Mouse (Mus musculus): ENCODE measurements around the gene Stam. TPM values are rescaled to one million over a fixed set of nuclear protein-coding genes. Genes with fewer than 3 reads are reported as not detected.

Gene Stam
- polyA plus RNA-seq, 1 experiment: 33.5 TPM

- DNase-seq (ENCODE audit: low spot score): no peak
These were observed 52.5 kb downstream of the Stam start for GRCm38 (mm10) chr2:14126387-14126786.

GRCm38 (mm10) chr2:14127629-14128028, 53.7 kb downstream of the Stam start:
- DNase-seq (ENCODE audit: low spot score): no peak

GRCm38 (mm10) chr2:14130641-14131339, 56.9 kb downstream of the Stam start:
- DNase-seq (ENCODE audit: low spot score): no peak

- DNase-seq (ENCODE audit: low spot score): no peak
These were observed 58.8 kb downstream of the Stam start for GRCm38 (mm10) chr2:14132468-14133326.

GRCm38 (mm10) chr2:14136906-14137305, 63.0 kb downstream of the Stam start:
- DNase-seq (ENCODE audit: low spot score): no peak

GRCm38 (mm10) chr2:14139590-14139989, 65.7 kb downstream of the Stam start:
- no peak for DNase-seq (ENCODE audit: low spot score)

GRCm38 (mm10) chr2:14140044-14140443, 66.1 kb downstream of the Stam start:
- DNase-seq (ENCODE audit: low spot score): no peak

- DNase-seq (ENCODE audit: low spot score): no peak
These were observed 71.4 kb downstream of the Stam start for GRCm38 (mm10) chr2:14145311-14145710.

- DNase-seq (ENCODE audit: low spot score): no peak
These were observed 73.0 kb downstream of the Stam start for GRCm38 (mm10) chr2:14146913-14147312.

- no peak for DNase-seq (ENCODE audit: low spot score)
These were observed 76.9 kb downstream of the Stam start for GRCm38 (mm10) chr2:14150829-14151228.

- no peak for DNase-seq (ENCODE audit: low spot score)
These were observed 78.0 kb downstream of the Stam start for GRCm38 (mm10) chr2:14151854-14152253.

- DNase-seq (ENCODE audit: low spot score): no peak
These were observed 85.1 kb downstream of the Stam start for GRCm38 (mm10) chr2:14159047-14159446.

GRCm38 (mm10) chr2:14159756-14160155, 85.9 kb downstream of the Stam start:
- DNase-seq (ENCODE audit: low spot score): no peak

- DNase-seq (ENCODE audit: low spot score): no peak
These were observed 90.6 kb downstream of the Stam start for GRCm38 (mm10) chr2:14164459-14165030.

- DNase-seq (ENCODE audit: low spot score): no peak
These were observed 91.2 kb downstream of the Stam start for GRCm38 (mm10) chr2:14165066-14165465.

- no peak for DNase-seq (ENCODE audit: low spot score)
These were observed 91.9 kb downstream of the Stam start for GRCm38 (mm10) chr2:14165618-14166344.

GRCm38 (mm10) chr2:14167721-14168120, 93.8 kb downstream of the Stam start:
- no peak for DNase-seq (ENCODE audit: low spot score)

- no peak for DNase-seq (ENCODE audit: low spot score)
These were observed 100.4 kb downstream of the Stam start, which contains the start of gene Tmem236 for GRCm38 (mm10) chr2:14174334-14174733. Tmem236 (plus strand) TSS chr2:14174523.

- DNase-seq (ENCODE audit: low spot score): no peak
These were observed 102.7 kb downstream of the Stam start for GRCm38 (mm10) chr2:14176460-14177193.

GRCm38 (mm10) chr2:14184375-14184774, 110.5 kb downstream of the Stam start:
- no peak for DNase-seq (ENCODE audit: low spot score)

GRCm38 (mm10) chr2:14190684-14191083, 116.8 kb downstream of the Stam start:
- DNase-seq (ENCODE audit: low spot score): no peak

Data from urinary bladder, adult 2 months (tissue).